Mouse (Mus musculus) Patski (cell line): ENCODE data around the gene Ipo4. TPM values are rescaled to one million over a fixed set of nuclear protein-coding genes. Genes with fewer than 3 reads are reported as not detected.

Experiments
- ATAC-seq: fragments of 100-300 bp; one replicate; pipeline ENCODE4 v1.8.0; 2021
- CTCF ChIA-PET: fragments of 350-600 bp; sonication (Branson Sonifier 250); formaldehyde crosslinking; loops from one replicate; lab custom pipeline; 2022; ENCODE audit warnings: inconsistent platforms; lab: Charles Lee
- POLR2A ChIA-PET: fragments of 350-600 bp; sonication (Branson Sonifier 250); formaldehyde crosslinking; loops from one replicate; lab custom pipeline; 2022; ENCODE audit warnings: antibody characterized with exemption, inconsistent platforms; lab: Charles Lee
- DNase-seq: peaks from one replicate; pipeline ENCODE4 v3.0.0-alpha.2; 2011; ENCODE audit warnings: low read depth, low spot score
- H3K27me3 ChIP-seq: fragments of 371-371 bp; one replicate; pipeline ENCODE4 v1.5.1; 2021
- CTCF ChIP-seq: fragments of 100-300 bp; IDR thresholded peaks from one replicate; pipeline ENCODE4 v1.5.1; 2021
- in situ Hi-C: fragments of 300-500 bp; cut with MboI; formaldehyde crosslinking; loops from 3 replicates; pipeline ENCODE4 v1.11.1; 2018; ENCODE audit warnings: low pct_unique_long_range_greater_than_20kb, mixed read lengths
- polyA plus RNA-seq: library from polyadenylated mRNA; unstranded; gene quantifications from one replicate; pipeline ENCODE4 v1.2.3, GENCODE M21; 2021

The Ipo4 gene
- polyA plus RNA-seq, 1 experiment from 2014 or later: 116 TPM

DNA sequence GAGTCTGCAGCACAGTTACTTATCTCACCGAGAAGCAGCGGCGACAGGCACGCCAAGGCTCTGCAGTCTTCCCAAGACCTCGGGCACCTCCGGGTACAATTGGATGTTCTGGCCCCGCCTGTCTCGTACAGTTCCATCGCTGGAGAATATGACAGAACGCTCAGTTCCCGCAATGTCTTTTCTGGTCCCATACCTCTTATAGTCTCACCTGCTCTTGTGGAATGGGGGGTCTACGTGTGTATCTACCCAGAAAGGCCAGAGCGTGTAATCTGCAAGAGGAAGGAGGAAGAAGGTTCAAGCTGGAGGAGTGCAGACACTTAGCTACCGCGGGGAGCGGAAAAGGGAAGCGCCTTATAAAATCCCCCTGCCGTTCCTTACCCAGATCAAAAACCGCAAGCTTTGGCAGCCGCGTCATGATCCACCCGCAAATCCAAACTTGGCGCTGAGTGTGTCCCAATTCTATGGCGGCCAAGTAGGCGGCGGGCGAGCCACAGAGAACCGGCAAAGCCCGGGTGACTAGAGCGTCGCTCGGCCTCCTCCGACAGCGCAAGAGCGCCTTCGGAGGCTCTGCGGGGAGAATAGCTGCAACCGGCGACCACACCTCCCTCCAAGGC lies 24.3 kb upstream of the Ipo4 start, which contains the start of gene Mdp1:
Gene Mdp1, minus strand, starts transcription at position 549 of the 614 bp plus-strand sequence.
- DNase-seq (no peak), ATAC-seq (peak; percentile 89)
- H3K27me3 ChIP-seq: no peaks in the 10 kb centered on the region
- TF ChIP-seq CTCF: peak; percentile 85
- ChIA-PET POLR2A (interaction anchor here (0.7 to 1.6 kb wide), 3 partner anchors 10 to 25 kb away, joined by 3 to 5 read pairs (median 3); no protein-coding TSS in a partner anchor), CTCF (interaction anchor here (0.6 to 2.8 kb wide), 6 partner anchors 9 to 84 kb away, joined by 3 to 15 read pairs (median 4); partner anchors contain the start of gene Gmpr2)
- in situ Hi-C loops: no loop called here

DNA sequence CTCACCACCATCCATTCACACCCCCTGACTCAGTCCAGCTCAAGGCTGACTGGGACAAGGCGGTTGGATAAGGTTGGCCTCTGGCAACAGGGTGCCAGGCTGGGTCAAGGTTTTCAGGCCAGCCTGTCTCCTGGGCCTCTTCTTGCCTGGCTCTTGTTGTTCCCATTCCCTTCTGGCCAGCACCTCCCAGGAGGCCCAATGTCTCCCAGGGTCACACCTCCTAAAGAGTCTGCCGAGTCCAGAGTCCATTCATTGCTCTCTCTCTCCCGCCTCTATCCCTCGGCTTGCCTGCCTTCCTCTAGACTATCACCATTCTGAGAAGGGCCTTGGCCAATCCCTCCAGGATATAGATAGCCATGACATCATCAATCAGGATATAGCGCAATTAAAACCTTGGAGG lies 22.3 kb upstream of the Ipo4 start:
- DNase-seq (no peak), ATAC-seq (no peak)
- POLR2A ChIA-PET: interaction anchor here (0.6 to 1.2 kb wide), 2 partner anchors 8 to 18 kb away, joined by 3 to 4 read pairs; partner anchors contain the start of gene Tssk4
- CTCF ChIA-PET: no interaction called here
- TF ChIP-seq CTCF: no peak
- H3K27me3 ChIP-seq: no peaks in the 10 kb centered on the region
- in situ Hi-C loops: no loop called here

DNA sequence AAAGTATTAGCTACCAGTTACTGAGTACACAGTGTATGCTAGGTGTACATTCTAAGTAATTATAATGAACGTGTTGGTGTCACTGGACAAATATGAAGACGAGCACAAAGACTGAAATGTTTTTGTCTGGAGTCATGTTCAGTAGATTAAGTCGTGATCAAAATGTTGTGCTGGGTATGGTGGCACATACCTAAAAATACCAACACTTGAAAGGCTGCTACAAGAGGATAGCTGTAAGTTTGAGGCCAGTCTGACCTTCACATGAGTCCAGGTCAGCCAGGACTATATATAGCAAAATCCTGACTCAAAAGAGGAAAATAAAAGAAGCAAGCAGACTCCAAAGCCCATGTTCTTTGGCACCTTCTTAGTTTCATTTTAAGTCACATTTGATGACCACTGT lies 21.2 kb upstream of the Ipo4 start:
- POLR2A ChIA-PET: no interaction called here
- no peak for TF ChIP-seq CTCF
- no peaks in the 10 kb centered on the region for H3K27me3 ChIP-seq
- in situ Hi-C loops: no loop called here
- ATAC-seq (no peak), DNase-seq (no peak)
- CTCF ChIA-PET: interaction anchor here (1.3 kb wide), 1 partner anchor 10 kb away, joined by 3 read pairs; no protein-coding TSS in a partner anchor

DNA sequence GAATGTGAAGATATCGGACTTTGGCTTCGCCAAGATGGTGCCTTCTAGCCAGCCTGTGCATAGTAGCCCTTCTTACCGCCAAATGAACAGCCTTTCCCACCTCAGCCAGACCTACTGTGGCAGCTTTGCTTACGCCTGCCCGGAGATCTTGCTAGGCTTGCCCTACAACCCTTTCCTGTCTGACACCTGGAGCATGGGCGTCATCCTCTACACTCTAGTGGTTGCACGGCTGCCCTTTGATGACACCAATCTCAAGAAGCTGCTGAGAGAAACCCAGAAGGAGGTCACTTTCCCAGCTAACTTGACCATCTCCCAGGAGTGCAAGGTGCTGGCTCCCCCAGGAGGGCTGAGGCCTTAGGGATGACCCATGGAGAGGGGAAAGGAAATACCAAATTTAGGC lies 15.8 kb upstream of the Ipo4 start:
- ChIA-PET POLR2A (no interaction called here), CTCF (interaction anchor here (1.5 kb wide), 1 partner anchor 8 kb away, joined by 5 read pairs; the partner anchor contains the start of gene Mdp1)
- no peaks in the 10 kb centered on the region for H3K27me3 ChIP-seq
- no peak for TF ChIP-seq CTCF
- in situ Hi-C loops: no loop called here
- DNase-seq (no peak), ATAC-seq (no peak)

DNA sequence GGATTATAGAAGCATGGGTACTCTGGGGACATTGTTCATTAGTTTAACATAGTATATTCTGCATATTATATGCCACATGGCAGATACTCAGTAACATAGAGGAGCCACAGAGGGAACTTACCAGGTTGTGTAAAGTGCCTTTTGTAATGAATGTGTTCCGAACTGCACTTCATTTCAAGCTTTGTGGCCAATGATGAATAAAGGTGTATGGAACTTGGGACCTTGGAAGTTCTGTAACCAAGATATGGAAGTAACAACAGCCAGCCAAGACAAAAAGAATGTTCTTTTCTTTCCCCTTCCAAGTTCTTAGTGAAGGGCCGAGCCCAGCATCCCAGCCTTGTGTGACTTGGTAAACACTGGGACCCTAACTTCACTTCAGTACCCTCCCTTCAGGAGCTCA lies 14.1 kb upstream of the Ipo4 start, which contains the start of gene Tssk4:
Gene Tssk4, plus strand, starts transcription at position 301 of the 400 bp plus-strand sequence.
- ATAC-seq (no peak), DNase-seq (no peak)
- in situ Hi-C loops: no loop called here
- no peak for TF ChIP-seq CTCF
- ChIA-PET POLR2A (interaction anchor here (0.9 kb wide), 1 partner anchor 8 kb away, joined by 4 read pairs; no protein-coding TSS in a partner anchor), CTCF (interaction anchor here (1.1 kb wide), 1 partner anchor 21 kb away, joined by 5 read pairs; no protein-coding TSS in a partner anchor)
- H3K27me3 ChIP-seq: no peaks in the 10 kb centered on the region

DNA sequence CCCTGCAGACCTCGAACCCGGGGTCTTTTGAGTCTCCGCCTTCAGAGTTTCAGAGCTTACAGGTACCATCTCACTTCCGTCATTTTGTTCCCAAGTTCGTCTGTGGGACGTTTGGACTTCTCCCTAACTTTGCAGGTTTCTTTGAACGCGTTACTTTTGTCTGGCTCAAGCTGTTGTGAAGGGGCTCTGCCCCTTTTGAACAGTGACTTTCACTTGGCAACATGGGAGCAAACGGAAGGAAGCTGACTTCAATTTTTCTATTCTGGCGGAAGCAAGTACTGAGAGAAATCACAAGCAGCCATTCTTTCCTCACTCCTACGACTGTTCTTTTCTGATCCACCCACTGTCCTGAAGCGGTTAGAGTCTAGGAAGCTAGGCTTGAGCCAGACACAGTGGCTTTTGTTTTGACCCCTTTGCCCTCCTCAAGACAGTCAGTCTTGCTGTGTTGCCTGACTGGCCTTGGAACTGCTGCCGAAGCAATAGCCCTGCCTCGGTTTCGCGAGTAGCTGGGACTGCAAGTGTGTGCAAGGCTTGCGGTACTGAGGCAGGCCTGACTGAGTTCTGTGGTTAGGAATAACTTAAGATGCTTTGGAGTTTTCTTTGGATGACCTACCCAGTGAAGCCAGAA lies 8.6 kb upstream of the Ipo4 start:
- ATAC-seq (no peak), DNase-seq (no peak)
- TF ChIP-seq CTCF: no peak
- ChIA-PET POLR2A (interaction anchor here (0.7 kb wide), 1 partner anchor 9 kb away, joined by 3 read pairs; no protein-coding TSS in a partner anchor), CTCF (interaction anchor here (0.6 to 3.0 kb wide), 2 partner anchors 9 to 16 kb away, joined by 3 to 15 read pairs; partner anchors contain the start of genes Ipo4 and Mdp1)
- no peaks in the 10 kb centered on the region for H3K27me3 ChIP-seq
- in situ Hi-C loops: no loop called here

DNA sequence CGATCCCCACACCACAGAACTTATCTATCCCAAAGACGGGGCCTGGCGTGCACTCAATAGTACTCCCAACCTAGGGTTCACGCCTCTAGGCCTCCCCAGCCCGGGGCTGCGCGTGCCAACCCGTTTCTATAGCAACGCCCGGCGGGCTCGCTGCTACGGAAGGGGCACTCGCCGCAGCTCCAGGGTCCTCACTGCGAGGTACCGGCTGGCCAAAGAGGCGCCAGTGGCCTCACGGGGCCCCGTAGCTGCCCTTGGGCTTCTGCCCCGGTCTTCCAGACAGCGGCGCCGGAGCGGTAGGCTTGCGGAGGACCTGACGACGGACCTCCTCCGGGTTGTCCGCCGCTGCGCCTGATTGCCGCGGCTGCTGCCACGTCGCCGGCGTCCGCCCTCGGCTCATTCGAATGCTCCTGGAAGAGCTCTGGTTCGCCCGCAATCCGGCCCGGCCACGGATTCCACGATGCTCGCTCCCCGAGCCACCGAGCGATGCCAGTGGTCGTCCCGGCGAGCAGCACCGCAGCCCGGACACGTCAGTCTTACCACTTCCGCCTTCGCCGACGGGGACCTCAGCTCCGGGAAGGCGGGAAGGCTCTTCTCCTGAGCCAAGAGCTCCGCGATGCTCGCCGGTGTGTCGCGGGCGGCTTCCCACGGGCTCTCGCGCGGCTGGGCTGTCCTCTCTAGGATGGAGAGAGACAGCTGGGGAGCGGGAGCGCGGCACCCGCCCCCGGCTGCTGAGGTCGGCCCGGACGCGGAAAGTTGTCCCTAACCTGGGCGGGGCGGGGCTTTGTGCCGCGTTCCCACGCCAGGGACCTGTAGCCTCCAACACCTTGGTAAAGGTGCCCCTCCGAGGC lies 7.5 kb upstream of the Ipo4 start, which contains the start of gene Tm9sf1:
Gene Tm9sf1, minus strand, starts transcription at position 747 of the 848 bp plus-strand sequence.
- CTCF ChIA-PET: interaction anchor here (0.6 kb wide), 1 partner anchor 19 kb away, joined by 3 read pairs; no protein-coding TSS in a partner anchor
- DNase-seq (no peak), ATAC-seq (peak; percentile 87)
- POLR2A ChIA-PET: no interaction called here
- in situ Hi-C loops: no loop called here
- no peak for TF ChIP-seq CTCF
- H3K27me3 ChIP-seq: no peaks in the 10 kb centered on the region

DNA sequence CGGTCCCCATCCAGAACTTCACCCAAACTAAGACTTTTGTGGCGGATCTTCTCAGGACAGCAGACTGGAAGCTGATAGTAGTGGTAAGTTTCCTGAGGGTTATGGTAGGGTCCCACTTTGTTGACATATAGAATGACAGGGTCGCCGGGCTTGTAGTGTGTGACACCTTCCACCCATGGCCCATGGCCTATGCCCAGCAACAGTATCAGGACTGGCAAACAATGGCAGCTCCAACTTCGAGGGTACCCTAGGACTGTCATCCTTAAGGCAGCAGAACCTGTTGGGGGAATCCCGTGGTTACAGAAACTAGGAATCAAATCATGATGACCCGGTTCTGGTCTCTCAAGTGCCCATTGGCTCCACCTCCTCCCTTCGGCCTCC lies 6.9 kb upstream of the Ipo4 start:
- no peak for ATAC-seq
- CTCF ChIA-PET: interaction anchor here (0.6 kb wide), 1 partner anchor 18 kb away, joined by 3 read pairs; no protein-coding TSS in a partner anchor
- TF ChIP-seq CTCF: no peak

DNA sequence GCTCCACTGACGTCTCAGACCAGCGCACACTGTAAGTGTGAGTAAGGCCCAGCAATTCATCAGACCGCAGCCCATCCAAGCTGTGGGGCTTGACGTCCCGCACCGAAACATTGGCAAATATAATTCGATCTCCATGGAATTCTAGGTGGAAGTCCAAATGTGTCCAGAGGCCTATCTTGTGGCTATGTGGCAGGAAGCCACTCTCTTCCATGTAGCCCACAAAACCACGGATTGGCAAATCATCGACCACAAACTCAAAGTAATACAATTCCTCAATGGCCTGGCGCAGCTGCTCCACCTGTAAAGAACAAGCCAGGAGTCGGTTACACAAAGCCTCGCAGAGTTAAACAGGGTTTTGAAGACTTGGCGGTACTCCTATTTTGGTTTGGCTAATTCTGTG lies 5.5 kb upstream of the Ipo4 start:
- DNase-seq: no peak
- POLR2A ChIA-PET: no interaction called here

More for the DNA sequence above, 6.9 kb upstream of the Ipo4 start:
- in situ Hi-C loops: no loop called here
- no peaks in the 10 kb centered on the region for H3K27me3 ChIP-seq
- DNase-seq: no peak
- POLR2A ChIA-PET: interaction anchor here (0.6 kb wide), 1 partner anchor 33 kb away, joined by 5 read pairs; no protein-coding TSS in a partner anchor

DNA sequence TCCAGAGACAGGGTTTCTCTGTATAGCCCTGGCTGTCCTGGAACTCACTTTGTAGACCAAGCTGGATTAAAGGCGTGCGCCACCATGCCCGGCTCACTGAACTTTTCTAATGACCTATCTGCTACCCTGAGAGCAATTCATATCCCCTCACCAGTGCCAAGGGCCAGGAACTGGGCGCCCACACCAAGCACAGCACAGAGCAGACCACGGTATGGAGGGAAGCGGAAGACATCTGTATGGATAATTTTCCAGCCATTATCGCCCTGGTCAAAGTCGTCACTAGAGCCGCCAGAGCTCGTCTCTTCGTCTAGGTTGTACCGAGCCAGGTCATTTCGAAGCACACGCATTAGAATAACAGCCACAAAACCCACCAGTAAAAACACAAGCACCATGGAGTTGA lies 5.1 kb upstream of the Ipo4 start:
- in situ Hi-C loops: no loop called here
- ATAC-seq (no peak), DNase-seq (no peak)
- CTCF ChIA-PET: no interaction called here
- no peaks in the 10 kb centered on the region for H3K27me3 ChIP-seq
- POLR2A ChIA-PET: interaction anchor here (0.6 kb wide), 1 partner anchor 25 kb away, joined by 5 read pairs; no protein-coding TSS in a partner anchor
- no peak for TF ChIP-seq CTCF

More for the DNA sequence above, 5.5 kb upstream of the Ipo4 start:
- no peaks in the 10 kb centered on the region for H3K27me3 ChIP-seq
- TF ChIP-seq CTCF: no peak
- no peak for ATAC-seq
- CTCF ChIA-PET: no interaction called here
- in situ Hi-C loops: no loop called here
